Mouse (Mus musculus): ENCODE measurements around the gene B3gat3. TPM values are rescaled to one million over a fixed set of nuclear protein-coding genes. Genes with fewer than 3 reads are reported as not detected.

B3gat3 gene
- total RNA-seq, 2 experiments from 2014 or later, result 56.3 to 66.1 TPM

GRCm38 (mm10) chr19:8897865-8898495 is 22.2 kb upstream of the B3gat3 start, which contains the start of gene Ganab:
Gene Ganab (plus strand): TSS chr19:8898071.
- DNase-seq, result peak; percentile 97

DNA sequence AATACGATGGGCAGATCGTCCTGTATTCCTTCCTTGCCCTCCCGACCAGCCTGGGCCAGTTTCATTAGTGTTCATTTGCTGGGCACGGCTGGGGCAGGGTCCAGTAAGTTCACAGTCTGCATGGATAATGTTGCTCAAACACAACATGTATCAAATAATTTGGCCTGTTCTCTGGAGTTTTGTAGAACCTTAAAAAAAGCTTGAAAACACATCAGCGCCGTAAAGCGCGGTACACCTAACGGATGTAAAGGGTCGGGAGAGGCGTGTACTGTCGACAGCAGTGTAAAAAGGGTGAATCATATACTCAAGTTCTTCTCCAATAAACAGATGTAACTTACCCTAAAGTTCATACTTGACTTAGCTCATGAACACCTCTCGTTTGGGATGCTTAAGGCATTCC is 21.6 kb upstream of the B3gat3 start:
- DNase-seq, result no peak

GRCm38 (mm10) chr19:8899079-8899478 is 21.1 kb upstream of the B3gat3 start:
- DNase-seq, result peak in 1 of 2 experiments; percentile 34

GRCm38 (mm10) chr19:8903412-8903811 is 16.8 kb upstream of the B3gat3 start:
- no peak for DNase-seq

DNA sequence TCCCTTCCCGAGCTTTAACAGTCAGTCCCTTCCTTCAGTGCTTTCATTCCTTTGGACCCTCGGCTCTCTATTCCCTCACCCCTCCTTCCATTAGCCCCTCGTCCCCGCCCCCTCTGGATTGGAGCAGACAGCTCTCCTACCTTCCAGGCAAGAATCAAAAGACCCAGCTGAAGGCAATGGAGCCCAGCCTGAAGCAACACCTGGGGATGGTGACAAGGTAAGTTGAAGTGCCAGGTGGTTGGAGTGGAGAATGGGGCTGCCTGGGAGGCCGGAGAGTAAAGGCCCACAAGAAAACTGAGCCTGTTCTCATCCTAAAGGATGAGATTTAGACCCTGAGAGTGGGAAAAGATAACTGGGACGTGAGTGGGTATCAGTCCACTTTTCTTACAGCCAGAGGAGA is 11.6 kb upstream of the B3gat3 start:
- no peak for DNase-seq

- DNase-seq, result no peak
These were observed 8.4 kb upstream of the B3gat3 start for GRCm38 (mm10) chr19:8911810-8912209.

GRCm38 (mm10) chr19:8914212-8914611 is 6.0 kb upstream of the B3gat3 start:
- no peak for DNase-seq

DNA sequence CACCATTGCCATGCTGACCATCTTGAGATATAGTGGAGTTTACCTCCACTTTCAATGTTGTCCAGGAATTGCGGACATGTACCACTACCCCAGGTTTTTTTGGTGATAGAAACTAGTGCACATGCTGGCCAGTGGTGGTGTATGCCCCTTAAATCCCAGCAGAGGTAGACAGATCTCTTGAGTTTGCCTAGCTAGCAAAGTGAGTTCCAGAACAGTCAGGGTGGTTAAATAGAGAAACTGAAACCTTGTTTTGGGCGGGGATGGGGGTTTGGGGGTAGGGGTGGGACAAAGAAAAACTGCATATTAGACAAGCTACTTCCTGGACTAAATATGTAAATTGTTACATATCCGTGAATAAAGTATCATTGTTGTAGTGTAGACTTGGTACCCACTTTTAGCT is 1.2 kb upstream of the B3gat3 start:
- no peak for DNase-seq

DNA sequence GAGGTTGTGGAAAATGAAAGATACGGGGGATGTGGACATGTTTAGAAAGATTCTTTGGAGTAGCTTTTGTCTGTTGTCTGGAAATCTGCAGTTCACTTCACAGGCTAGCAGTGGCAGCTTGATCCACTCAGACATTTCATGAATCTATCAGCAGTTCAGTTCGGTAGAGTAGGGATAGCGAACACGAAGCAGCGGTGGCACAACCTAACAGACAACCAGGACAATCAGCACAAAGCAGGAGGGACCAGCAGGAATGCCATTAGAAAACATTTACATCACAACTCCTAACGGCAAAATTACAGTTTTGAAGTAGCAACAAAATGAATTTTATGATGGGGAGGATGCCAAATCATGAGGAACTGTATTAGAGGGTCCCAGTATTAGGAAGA is 496 bp upstream of the B3gat3 start:
- DNase-seq, result no peak

DNA sequence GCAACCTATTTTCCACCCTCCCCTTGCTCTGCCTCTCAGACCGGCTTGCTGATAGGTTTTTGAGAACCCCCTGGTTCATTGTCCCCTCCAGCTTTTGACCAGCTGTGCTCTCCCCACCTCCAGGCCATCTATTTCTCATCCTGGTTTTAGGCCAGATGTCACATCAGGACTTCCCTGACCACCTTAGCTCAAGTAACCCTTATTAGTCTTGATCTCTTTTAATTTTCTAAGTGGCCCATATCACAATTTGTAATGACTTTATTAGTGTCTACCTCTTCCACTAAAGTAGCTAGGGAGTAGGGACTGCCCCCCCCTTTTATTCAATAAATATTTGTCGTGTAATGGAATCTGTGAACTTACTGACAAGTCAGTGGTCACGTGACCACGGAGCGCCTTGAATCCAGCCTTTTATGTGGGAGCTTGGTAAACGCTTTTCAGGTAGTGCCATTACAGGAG is 690 bp downstream of the B3gat3 start:
- peak in 1 of 2 experiments; percentile 40 for DNase-seq

DNA sequence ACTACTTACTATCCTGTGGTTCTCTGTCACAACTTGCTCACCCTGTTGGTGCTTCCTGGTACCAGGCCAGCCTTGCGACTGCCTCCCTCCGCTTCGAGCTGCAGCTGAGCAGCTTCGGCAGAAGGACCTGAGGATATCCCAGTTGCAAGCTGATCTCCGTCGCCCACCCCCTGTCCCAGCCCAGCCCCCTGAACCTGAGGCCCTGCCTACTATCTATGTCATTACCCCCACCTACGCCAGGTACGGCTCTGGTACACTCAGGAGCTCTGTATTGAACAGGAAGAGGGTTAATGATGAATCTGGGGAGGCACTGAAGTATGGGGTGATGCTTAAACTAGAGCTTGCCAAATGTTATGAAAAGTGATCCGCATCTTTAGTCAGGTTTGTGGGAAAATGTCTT is 1.6 kb downstream of the B3gat3 start:
- DNase-seq, result no peak

DNA sequence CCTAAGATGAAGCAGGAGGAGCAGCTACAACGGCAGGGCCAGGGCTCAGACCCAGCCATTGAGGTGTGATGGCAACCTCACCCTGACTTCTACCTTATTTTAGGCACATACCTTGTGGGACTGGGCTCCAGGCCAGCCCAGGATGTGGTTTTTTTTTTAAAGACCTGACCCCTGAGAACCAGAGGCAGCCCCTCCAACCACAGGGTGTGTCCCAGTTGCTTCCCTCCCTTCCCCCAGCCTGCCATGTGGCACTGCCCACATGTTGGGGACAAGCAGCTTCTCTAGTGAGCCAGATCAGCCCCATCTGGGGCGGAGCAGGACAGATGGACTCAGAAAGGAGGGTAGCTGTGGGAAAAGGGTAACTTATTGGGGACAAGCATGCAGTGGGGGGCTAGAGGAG is 6.6 kb downstream of the B3gat3 start:
- DNase-seq, result no peak

- DNase-seq, result no peak
These were observed 7.8 kb downstream of the B3gat3 start for GRCm38 (mm10) chr19:8927891-8928525.

GRCm38 (mm10) chr19:8928689-8929223 is 8.6 kb downstream of the B3gat3 start:
- peak in 1 of 2 experiments; percentile 28 for DNase-seq

DNA sequence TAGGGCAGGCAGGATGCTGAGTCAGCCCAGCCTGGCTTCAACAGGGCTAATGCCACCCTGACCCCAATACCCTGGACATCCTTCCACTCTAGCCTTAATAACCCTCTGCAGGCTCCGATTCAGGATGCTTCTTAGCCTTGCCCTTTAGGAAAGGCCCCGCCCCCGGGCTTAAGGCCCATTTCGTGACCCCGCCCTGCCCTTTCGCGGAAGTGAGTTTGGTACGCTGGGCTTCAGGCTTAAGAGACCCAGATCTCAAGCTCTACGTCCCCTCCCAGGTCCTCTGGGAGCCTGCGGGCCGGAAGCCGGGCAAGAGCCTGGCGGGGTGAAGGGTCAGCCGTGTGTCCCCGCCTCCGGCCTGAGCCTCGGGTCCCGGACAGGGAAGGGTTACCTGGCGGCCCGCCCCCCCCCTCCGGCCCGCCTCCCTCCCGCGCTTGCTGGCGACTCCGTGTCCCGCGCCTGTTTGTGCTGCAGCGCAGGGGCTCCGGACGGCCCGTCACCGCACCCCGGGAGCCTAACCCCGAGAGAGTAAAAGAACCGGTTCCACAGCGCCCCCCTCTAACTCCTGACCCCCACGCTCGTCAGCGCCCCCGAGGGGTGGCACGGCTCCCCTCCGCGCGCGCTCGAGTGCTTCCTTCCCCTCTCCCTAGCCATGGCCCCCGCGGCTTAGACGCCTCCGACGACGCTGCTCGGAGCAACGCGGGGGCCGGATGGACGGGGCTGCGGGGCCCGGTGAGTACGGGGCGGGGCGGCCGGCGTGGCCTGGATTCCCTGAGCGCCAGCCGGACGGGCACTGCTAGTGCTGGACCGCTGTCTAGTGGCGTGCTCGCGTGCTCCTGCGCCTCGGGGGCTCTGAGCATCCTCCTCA is 9.3 kb downstream of the B3gat3 start, which contains the start of the genes Rom1 and Eml3:
TSS of gene Rom1 (minus strand) at position 133 of the 865 bp plus-strand sequence.
TSS of gene Eml3 (plus strand) at position 329 of the 865 bp plus-strand sequence.
- peak; percentile 96 for DNase-seq

GRCm38 (mm10) chr19:8930117-8930516 is 9.9 kb downstream of the B3gat3 start:
- DNase-seq, result no peak

DNA sequence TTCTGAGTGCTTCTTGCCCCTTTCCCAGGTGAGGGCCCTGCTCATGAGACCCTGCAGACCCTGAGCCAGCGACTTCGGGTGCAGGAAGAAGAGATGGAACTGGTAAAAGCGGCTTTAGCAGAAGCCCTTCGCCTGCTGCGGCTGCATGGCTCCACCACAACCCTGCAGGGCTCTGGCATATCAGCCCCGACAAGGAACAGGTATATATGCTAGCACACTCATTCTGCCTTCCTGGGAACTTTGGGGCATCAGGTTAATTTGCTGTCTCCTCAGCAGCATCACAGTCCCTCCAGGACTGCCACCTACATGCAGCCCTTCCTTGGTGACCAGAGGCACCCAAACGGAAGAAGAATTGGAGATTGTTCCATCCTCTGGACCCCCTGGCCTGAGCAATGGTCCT is 10.6 kb downstream of the B3gat3 start:
- no peak for DNase-seq

DNA sequence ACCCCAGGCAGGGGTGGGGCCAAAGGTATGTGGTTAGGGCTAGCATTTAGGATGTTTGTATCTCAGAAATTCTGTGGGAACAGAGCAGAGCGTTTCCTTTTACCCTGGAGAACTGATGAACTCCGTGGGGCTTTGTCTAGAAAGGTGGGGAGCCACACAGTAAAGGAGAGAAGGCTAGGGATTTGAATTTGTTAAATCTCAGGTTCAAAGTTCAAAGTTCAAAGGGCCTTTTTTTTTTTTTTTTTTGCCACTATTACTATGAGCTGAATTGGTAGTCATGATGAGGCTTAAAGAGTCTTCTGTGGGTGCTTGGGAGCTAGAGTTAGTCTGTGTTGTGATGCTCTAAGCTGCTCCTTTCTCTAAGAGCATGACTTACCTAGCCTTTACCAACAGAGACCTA is 16.6 kb downstream of the B3gat3 start:
- DNase-seq, result no peak

DNA sequence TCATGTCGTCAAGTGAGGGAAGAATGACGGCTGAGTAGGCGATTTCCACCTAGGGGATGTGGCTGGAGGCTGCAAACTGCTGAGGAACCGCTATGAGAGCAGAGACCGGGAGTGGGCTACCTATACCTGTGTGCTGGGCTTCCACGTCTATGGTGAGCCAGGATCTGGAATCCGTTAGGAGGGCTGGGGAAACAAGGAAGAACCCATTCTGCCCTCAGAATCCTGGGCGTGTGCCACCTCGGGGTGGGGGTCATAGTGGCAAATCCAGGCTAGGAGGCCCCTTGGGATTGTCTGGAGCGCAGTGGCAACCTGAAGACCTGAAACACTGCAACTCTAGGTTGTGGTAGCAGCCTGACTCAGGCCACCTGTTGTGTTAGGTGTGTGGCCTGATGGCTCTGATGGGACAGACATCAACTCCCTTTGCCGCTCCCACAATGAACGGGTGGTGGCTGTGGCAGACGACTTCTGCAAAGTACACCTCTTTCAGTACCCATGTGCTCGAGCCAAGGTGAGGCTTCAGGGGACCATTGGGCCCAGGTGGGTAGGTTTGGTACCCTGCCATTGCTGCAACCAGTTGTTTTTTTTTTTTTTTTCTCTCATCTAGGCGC is 20.5 kb downstream of the B3gat3 start:
- no peak for DNase-seq

DNA sequence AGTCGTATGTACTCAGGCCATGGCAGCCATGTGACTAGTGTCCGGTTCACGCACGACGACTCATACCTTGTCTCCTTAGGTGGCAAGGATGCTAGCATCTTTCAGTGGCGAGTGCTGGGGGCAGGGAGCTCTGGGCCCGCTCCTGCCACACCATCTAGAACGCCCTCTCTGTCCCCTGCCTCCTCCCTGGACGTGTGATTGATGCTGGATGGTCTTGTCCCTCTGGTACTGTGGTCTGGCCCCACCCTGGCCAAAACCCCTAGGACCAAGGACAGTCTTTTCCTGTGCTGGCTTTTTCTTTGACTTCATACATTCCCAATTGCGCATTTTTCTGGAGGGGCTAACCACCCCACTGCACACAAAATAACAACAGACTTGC is 21.0 kb downstream of the B3gat3 start:
- no peak for DNase-seq

- DNase-seq, result peak; percentile 96 to 98
These were observed 21.5 kb downstream of the B3gat3 start, which contains the start of gene Mta2 for GRCm38 (mm10) chr19:8941515-8942217. Gene Mta2 (plus strand): TSS chr19:8941875.

Data from adrenal gland, postnatal 36 days (tissue).